20 mouse cellular contexts compared by ENCODE assay signal in the genomic region with DNA sequence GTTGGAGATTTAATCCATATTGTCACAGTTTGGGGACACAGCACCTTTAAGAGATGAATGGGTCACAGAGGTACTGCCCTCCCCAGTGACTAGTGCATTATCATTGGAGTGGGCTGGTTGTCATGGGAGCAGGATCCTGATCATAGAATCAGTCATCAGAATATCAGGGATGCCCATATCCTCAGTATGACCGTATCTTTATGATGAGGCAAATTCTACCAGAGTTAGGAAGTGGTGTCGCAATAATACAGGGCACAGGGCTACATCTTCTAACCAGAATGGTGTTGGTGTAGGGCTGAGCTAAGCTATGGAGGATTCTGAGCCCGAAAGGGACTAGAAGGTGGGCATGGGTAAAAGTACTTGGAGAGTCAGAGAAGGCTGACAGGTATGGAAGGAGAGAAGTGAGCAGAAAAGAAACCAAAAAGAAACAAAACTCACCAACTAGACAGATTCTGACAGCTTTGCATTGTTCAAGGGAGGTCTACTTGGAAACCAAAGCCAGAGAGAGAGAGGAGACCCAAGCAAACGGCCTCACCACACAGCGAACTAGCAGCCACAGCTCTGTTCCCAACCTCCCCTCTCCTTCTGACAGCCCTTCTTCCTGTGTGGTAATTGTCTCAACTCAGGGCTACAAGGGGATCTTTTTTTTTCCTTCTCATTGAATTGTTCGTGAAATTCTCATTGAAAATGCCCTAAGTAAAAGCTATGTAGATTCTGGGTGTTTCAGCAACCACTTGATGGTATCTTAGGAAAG.
DNase-seq lines count a peak whose midpoint lies in the region; ATAC-seq lines count a peak whose summit lies in the region.
"Had no signal": no experiment of that assay in that cellular context is flagged by ENCODE, and none has a peak within 500 bp of the region (broad histone marks: within the 10 kb centered on the region; RNA-seq: fewer than 3 reads in every experiment).

No protein-coding gene starts in this region.

- no peak overlapping the region for H3K4me2 ChIP-seq in heart, embryonic 14.5 days (ENCODE audit: low read length)
- no peak overlapping the region for H3K4me2 ChIP-seq in lung, embryonic 15.5 days
- H3K4me2 ChIP-seq: embryonic facial prominence, embryonic 13.5 days; forebrain, embryonic 12.5 days; hindbrain, embryonic 14.5 days; intestine, embryonic 15.5 days had no signal

- no peak overlapping the region for H3K4me3 ChIP-seq in heart, embryonic 14.5 days (ENCODE audit: control insufficient read depth in 1 of 2, insufficient read depth in 1 of 2, low read depth in 1 of 2, low read length in 2 of 2)
- no peak overlapping the region for H3K4me3 ChIP-seq in lung, embryonic 15.5 days
- H3K4me3 ChIP-seq: embryonic facial prominence, embryonic 13.5 days; forebrain, embryonic 12.5 days; hindbrain, embryonic 10.5 days; intestine, embryonic 15.5 days had no signal

- WGBS in heart, embryonic 14.5 days, result 70% methylated on average over 6 of the region's 6 CpGs
- 60% methylated on average over 6 of the region's 6 CpGs for WGBS in lung, embryonic 15.5 days

- ATAC-seq in heart, embryonic 14.5 days (ENCODE audit: insufficient number of reproducible peaks, insufficient read depth, low FRiP score, low read depth), result no peak
- no peak for ATAC-seq in lung, embryonic 15.5 days (ENCODE audit: borderline replicate concordance, extremely low read depth, low FRiP score, low TSS enrichment)
- peak; percentile 58 to 73 for ATAC-seq in hematopoietic stem cell, adult 5-6 weeks (replicated peaks in 1 of 2; ENCODE audit: insufficient read depth in 1 of 2, low FRiP score in 2 of 2, low TSS enrichment in 1 of 2, low read depth in 1 of 2, poor library complexity in 2 of 2, severe bottlenecking in 2 of 2)
- ATAC-seq: forebrain, embryonic 16.5 days; intestine, embryonic 15.5 days had no signal

- H3K4me1 ChIP-seq in heart, embryonic 14.5 days (ENCODE audit: control insufficient read depth in 2 of 2, insufficient read depth in 2 of 2, low read length in 2 of 2), result no peaks in the 10 kb centered on the region; a peak in 1 of 4 replicates
- peaks cover 6% of the 10 kb centered on the region; the same call in 1 of the 2 replicates for H3K4me1 ChIP-seq in lung, embryonic 15.5 days
- H3K4me1 ChIP-seq: intestine, embryonic 15.5 days had no signal

- peak overlapping the region; percentile 18 to 26; a peak in 2 of 4 replicates for H3K27ac ChIP-seq in heart, embryonic 14.5 days (replicated peaks in 1 of 2; ENCODE audit: control insufficient read depth in 1 of 2, insufficient read depth in 1 of 2, low read depth in 2 of 2, low read length in 2 of 2)
- H3K27ac ChIP-seq in lung, embryonic 15.5 days, result 0 out of 2 replicates have a peak overlapping the region, but pooled peaks have one; percentile 15
- H3K27ac ChIP-seq: embryonic facial prominence, embryonic 13.5 days; forebrain, embryonic 12.5 days; hindbrain, embryonic 10.5 days; hindbrain, embryonic 14.5 days; intestine, embryonic 15.5 days had no signal

- no peaks in the 10 kb centered on the region for H3K27me3 ChIP-seq in heart, embryonic 14.5 days (ENCODE audit: control insufficient read depth, insufficient read depth, low read length)
- H3K27me3 ChIP-seq in lung, embryonic 15.5 days, result no peaks in the 10 kb centered on the region
- H3K27me3 ChIP-seq: embryonic facial prominence, embryonic 13.5 days; intestine, embryonic 15.5 days had no signal

- H3K9me3 ChIP-seq in heart, embryonic 14.5 days (ENCODE audit: control insufficient read depth, low read length), result no peaks in the 10 kb centered on the region
- no peaks in the 10 kb centered on the region for H3K9me3 ChIP-seq in lung, embryonic 15.5 days
- H3K9me3 ChIP-seq: embryonic facial prominence, embryonic 13.5 days; forebrain, embryonic 12.5 days; hindbrain, embryonic 10.5 days; intestine, embryonic 15.5 days had no signal

- no peak overlapping the region for H3K9ac ChIP-seq in heart, embryonic 14.5 days (ENCODE audit: low read length)
- no peak overlapping the region for H3K9ac ChIP-seq in lung, embryonic 15.5 days
- H3K9ac ChIP-seq: embryonic facial prominence, embryonic 13.5 days; forebrain, embryonic 12.5 days; hindbrain, embryonic 14.5 days; intestine, embryonic 15.5 days had no signal

- no peak for DNase-seq in heart, adult 8-10 months (ENCODE audit: low spot score)
- no peak for DNase-seq in lung, adult 18-20 months
- no peak for DNase-seq in cerebellum, postnatal 36 days
- DNase-seq: adrenal gland, adult 2 months; adrenal gland, postnatal 25 days; cerebellum, adult 11 months; cerebellum, adult 8-10 months; cerebellum, postnatal 14 days; gastrocnemius, postnatal 25 days; heart, postnatal 10 days; kidney, adult 18-20 months had no signal

- H3K36me3 ChIP-seq in heart, embryonic 14.5 days (ENCODE audit: control insufficient read depth, insufficient read depth, low read length), result no peaks in the 10 kb centered on the region
- H3K36me3 ChIP-seq in lung, embryonic 15.5 days, result no peaks in the 10 kb centered on the region
- H3K36me3 ChIP-seq: embryonic facial prominence, embryonic 13.5 days; forebrain, embryonic 12.5 days; hindbrain, embryonic 10.5 days; intestine, embryonic 15.5 days had no signal

Comparison
In these comparisons a context has a peak if more than half of its experiments do, and no peak if none do; other contexts are left out.
1. ATAC-seq: peak in hematopoietic stem cell, adult 5-6 weeks (2 of 2); none in heart, embryonic 14.5 days (single experiment) and lung, embryonic 15.5 days (single experiment).